Mouse (Mus musculus) 416B (cell line): Measurements from ENCODE around the gene Slc38a4.

ENCODE experiments used
- DNase-seq: peaks from one replicate; pipeline ENCODE4 v3.0.0; 2011; ENCODE audit warnings: low read depth

Gene Slc38a4

GRCm38 (mm10) chr15:97015036-97015596 is 40.6 kb downstream of the Slc38a4 start:
- no peak for DNase-seq

DNA sequence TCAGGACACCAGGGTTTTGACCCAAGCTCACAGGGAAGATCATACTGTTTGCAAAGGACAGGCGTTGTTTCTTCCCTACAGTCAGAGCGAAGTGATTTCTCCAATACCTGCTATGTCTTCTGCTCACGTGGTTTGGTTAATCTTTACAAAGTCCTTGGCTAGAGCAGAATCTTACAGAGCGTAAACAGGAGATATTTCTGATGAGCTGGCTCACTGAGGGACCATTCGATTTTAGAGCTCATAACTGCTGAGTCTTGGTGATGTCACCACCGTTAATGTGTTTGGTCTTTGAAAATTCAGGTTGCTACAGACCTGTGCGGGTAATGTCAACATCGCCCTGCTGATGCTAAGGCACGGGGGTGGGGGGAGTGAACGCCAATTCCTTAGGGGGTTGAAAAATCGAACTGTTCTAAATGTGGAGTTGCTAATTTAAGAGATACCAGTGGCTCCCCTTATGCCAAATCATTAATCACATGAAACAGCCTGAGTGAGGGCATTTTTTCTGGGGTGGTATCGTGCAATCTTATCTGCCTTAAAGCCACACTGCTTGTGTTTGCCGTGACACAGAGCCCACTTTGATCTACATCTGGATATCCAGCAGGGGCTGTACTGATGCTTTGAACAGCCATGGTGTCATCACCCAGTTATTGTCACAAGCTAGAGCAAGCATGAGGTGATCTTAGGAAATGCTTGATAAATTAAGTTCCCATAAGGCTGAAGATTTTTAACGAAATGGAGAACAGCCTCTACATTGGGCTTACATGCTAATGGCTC is 44.0 kb downstream of the Slc38a4 start:
- DNase-seq = no peak

DNA sequence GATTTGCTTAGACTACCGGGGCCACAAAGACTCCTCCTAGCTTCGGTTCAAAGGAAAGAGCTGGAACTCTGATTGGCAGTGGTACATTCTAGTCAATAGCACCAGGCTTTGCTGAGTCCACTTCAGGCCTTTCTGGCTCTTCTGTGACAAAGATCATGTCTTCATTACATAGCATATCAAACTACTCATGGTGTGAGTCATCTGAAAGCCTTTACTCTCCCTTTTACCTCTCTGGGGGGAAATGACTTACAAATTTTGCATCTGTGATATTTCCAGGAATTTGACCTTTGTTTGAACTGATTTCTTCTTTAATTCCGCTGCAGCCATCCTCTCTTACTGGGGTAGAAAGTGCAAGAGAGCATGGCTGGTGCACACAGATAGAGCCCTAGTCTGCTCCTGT is 46.5 kb downstream of the Slc38a4 start:
- DNase-seq = no peak

GRCm38 (mm10) chr15:97005631-97006234 is 50.0 kb downstream of the Slc38a4 start:
- DNase-seq = no peak

- no peak for DNase-seq
Measured at GRCm38 (mm10) chr15:97004525-97004867, 51.3 kb downstream of the Slc38a4 start.

GRCm38 (mm10) chr15:97003851-97004524 is 51.8 kb downstream of the Slc38a4 start:
- DNase-seq = no peak

DNA sequence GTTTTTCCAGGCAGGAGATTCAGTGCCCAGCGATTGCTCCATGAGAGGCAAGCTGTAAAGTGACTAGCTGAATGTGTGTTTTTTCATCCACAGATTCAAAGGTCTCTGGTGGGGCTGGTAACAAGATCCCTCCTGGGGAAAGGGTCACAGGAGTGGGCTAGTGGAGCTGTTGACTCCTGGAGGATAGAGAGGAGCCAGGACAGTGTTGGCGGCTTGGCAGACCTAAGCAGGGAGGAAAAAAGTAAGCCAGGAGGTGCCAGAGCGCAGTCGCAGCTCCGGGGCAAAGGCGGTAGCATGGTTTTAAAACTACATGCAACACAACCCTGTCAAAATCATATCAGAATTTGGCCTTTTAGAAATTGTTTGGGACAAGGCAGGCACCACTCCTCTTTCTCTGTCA is 52.6 kb downstream of the Slc38a4 start:
- no peak for DNase-seq

DNA sequence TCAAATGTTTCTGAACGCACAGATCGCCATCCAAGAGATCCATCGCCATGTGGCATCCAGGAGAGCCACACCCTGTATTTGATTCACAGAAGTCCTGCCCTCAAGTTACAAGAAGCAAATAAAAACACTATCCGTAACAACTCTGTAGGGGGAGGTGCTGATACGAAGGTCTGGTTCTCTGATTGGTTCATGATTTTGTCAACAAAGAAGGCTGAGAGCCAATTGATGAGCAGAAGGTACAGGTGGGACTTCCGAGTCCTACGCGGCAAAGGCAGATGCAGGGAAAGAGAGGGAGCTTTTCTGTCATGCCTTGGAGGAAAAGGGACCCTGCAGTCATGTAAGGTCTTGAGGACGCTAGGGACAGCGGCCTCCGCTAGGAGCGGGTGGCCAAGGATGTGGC is 53.0 kb downstream of the Slc38a4 start:
- no peak for DNase-seq

DNA sequence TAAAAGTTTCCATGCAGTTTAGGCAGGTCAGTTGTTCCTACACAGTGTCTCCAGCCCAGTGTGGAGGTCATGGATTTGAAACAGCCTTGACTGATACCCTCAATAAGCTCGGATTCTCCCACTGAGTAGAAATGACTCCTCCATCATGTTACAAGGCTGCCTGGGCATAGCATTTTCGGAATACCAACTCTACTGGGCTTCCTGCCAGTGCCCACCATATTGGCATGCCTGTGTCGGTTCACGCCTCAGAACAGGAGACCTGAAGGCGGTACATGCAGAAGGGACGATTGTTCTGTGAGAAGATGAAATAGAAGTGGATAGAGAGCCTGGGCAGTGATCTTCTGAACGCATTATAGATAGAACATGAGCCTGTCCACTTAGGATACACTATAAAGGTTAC is 53.9 kb downstream of the Slc38a4 start:
- DNase-seq = no peak

DNA sequence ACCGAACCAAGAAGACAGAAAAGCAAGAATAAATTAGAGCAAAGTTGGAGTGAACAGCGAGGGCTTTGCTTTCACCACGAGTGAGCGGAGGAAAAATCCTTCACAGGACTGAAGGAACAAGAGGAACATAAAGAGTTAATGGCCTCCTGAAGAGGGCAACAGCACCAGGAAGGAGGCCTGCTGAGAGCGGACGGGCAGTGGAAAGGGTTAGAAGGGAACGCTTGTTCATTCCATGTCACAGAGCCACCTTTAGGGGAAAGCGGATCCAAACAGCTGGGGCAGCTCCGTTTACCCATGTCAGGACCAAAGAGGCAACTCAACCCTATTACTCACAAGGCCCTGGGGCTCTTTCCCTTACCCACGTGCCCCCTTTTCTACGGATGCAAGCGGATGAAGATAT is 54.3 kb downstream of the Slc38a4 start:
- DNase-seq = no peak

GRCm38 (mm10) chr15:97000319-97001251 is 55.2 kb downstream of the Slc38a4 start:
- DNase-seq = no peak

DNA sequence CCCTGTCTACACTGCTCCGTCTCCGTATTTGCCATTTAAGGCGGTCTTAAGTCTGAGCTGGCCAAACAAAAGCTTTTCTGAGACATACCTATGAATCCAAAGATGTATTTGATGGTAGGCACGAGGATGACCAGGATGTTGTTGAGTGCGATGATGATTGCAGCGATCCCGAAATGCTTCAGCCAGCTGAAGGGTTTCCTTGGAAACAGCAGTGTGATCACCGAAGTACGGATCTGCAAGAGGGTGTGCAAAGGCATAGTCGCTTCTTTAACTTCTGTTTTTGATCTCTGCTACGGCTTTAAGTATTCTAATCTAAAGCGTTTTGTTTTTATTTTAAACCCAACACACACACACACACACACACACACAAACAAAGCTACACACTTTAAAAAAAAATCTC is 56.4 kb downstream of the Slc38a4 start:
- DNase-seq = no peak

GRCm38 (mm10) chr15:96985618-96986017 is 70.1 kb downstream of the Slc38a4 start:
- DNase-seq = no peak

- no peak for DNase-seq
Measured at GRCm38 (mm10) chr15:96983581-96984330, 72.0 kb downstream of the Slc38a4 start.

DNA sequence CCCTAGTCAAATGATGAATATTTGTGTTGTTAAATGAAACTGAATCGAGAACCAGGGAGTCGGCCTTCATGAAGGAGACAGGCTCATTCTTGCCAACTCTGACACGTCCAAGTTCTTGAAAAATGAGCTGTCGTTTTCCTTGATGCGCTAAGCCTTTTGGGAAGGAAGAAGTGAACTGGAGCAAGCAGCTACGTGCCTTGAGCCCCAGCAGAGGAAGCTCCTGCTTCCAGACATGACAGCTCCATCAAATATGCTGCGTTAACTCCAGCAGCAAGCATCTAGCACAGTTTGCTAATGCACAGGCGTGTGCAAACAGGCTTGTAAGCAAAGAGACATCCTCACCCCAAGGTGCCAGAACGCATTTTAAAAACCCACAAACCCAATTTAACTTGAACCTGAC is 80.6 kb downstream of the Slc38a4 start:
- DNase-seq = no peak

DNA sequence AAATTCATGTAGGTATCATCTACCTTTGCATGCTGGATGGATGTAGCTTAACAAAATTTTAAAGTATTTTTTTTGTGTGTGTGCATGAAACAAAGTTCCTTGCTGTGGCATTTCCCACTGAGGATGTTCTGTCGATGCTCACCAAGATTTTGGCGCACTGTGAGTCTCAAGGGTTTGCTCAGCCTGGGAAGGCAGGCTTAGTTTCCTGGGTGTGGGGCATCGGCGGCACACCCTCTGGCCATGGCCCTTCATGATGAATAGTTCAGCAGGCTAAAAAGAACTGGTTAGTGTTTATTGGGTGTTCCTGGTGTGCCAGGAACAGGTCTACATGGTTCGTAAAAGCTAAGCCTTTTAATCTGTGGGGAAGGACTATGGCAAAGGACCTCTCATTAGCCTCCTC is 81.6 kb downstream of the Slc38a4 start:
- DNase-seq = no peak

DNA sequence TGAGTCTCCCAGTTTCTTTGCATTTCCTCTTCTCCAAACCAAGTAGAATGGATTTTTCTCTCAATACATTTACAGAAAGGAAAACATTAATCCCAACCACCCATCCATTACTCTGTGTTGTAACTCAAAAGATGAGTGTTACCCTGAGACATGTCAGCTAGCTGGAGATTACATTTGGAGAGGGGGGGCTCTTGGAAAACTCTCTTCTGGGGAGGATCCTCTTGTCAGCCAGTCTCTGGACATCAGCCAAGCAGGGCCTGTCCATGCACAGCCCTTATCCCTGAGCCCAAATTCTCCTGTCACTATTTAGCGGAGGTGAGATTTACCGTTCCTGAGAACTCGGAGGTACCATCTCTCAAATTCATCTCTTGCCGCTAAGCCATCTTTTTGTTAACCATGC is 82.4 kb downstream of the Slc38a4 start:
- no peak for DNase-seq

DNA sequence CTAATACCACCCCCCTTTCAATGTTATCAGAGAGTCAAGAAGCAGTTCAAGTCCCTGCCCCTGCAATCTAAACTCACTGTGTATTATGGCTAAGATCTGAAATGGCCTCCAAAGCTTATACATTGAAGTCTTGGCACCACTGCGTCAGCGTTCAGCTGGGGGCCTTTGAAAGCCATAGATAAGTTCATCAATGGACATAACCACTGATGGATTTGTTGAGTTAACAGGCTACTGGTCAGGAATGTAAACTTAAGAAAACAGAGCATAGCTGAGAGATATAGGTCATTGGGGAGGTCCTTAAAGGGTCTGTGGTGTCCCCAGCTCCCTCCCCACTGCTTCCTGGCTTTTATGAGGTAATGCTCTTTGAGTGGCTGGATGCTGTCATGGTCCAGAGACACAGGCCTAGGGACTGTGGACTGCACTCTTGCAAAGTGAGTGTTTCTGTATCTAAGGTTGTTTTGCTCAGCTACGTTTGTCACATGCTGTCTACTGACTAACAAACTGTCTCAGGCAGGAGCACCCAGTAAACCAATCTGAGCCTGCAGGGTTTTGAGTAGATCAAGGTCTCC is 83.0 kb downstream of the Slc38a4 start:
- DNase-seq = no peak

GRCm38 (mm10) chr15:96971906-96972305 is 83.8 kb downstream of the Slc38a4 start:
- no peak for DNase-seq

DNA sequence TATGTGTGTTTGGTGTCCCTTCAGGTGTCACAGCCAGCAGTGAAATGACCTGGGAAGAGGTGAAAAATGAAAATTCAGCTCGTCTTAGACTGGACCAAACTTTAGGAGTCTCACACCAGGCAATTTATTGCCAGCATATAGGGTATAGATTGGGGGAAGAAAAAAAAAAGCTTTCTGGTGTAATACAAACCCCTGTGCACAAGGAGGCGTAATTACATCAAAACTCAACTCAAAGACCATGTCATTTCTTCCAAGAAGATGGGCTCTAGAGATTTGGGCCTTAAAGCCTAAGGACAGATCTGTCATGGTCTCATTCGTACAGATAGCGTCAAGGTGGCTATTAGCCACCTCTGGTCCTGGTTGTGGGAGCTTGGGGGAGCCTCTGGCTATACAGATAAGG is 86.0 kb downstream of the Slc38a4 start:
- DNase-seq = peak; percentile 24

DNA sequence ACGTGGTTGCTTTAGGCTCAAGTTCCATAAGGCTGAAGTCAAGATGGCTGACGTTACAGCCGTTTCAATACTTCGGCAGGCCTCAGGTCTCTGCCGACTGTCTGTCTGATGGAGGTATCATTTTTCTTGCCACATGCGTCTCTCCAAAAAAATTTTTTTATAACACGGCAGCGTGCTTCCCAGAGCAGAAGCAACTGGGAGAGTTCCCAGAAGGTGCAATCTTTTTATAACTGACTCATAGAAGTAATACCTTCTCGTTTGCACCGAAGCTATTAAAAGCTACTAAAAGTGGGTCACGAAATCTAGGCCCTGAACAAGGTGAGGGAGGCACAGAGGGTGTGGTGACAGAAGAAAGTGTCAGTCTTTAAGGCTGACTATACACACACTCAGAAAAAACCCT is 87.0 kb downstream of the Slc38a4 start:
- DNase-seq = no peak
